Mouse (Mus musculus) neural tube, embryonic 15.5 days (tissue): ENCODE results near the gene Hectd4. TPM values are rescaled to one million over a fixed set of nuclear protein-coding genes. Genes with fewer than 3 reads are reported as not detected.

Experiments used
- ATAC-seq: fragments of 200-750 bp; cut with Nextera tagmentation; 2 replicates; pipeline ENCODE4 v1.8.0; 2017; ENCODE audit warnings: mild to moderate bottlenecking, moderate TSS enrichment, moderate library complexity; ENCODE audit not compliant: low FRiP score
- H3K27ac ChIP-seq: fragments of 300-500 bp; sonication (generic); replicated peaks from 2 replicates; pipeline ENCODE4 v1.5.1; 2015; ENCODE audit warnings: mild to moderate bottlenecking, inconsistent platforms
- H3K27me3 ChIP-seq: fragments of 300-500 bp; sonication (generic); replicated peaks from 2 replicates; pipeline ENCODE4 v1.6.1; 2015; ENCODE audit warnings: inconsistent platforms
- H3K36me3 ChIP-seq: fragments of 300-500 bp; sonication (generic); 2 replicates; pipeline ENCODE4 v1.6.1; 2015; ENCODE audit warnings: inconsistent platforms
- H3K4me1 ChIP-seq: fragments of 300-500 bp; sonication (generic); 2 replicates; pipeline ENCODE4 v1.6.1; 2015; ENCODE audit warnings: inconsistent platforms
- H3K4me2 ChIP-seq: fragments of 300-500 bp; sonication (generic); 2 replicates; pipeline ENCODE4 v1.6.1; 2015; ENCODE audit warnings: inconsistent platforms, mild to moderate bottlenecking, moderate library complexity
- H3K4me3 ChIP-seq: fragments of 300-500 bp; sonication (generic); replicated peaks from 2 replicates; pipeline ENCODE4 v1.5.1; 2015; ENCODE audit warnings: mild to moderate bottlenecking, inconsistent platforms
- H3K9ac ChIP-seq: fragments of 300-500 bp; sonication (generic); replicated peaks from 2 replicates; pipeline ENCODE4 v1.6.1; 2015; ENCODE audit warnings: mild to moderate bottlenecking, inconsistent platforms
- H3K9me3 ChIP-seq: fragments of 300-500 bp; sonication (generic); replicated peaks from 2 replicates; pipeline ENCODE4 v1.6.1; 2016; ENCODE audit warnings: inconsistent platforms
- WGBS: fragments of 180-500 bp; shearing (Covaris S2); methylation state at CpG from one replicate; pipeline ENCODE4 v1.1.7; 2015; ENCODE audit warnings: mixed read lengths; 5-methylcytosine and 5-hydroxymethylcytosine counted together
- polyA plus RNA-seq: library from polyadenylated mRNA; unstranded; fragments of >200 nt; fragmentation: Nextera tagmentation; extraction: Ambion mirVana; gene quantifications from 2 replicates; pipeline ENCODE4 v1.2.1, GENCODE M21; 2015

Gene Hectd4
- polyA plus RNA-seq, 1 experiment from 2014 or later = 18.0 TPM

GRCm38 (mm10) chr5:121336009-121336408, 116.0 kb downstream of the Hectd4 start:
- peaks cover 97% of the 10 kb centered on the region for H3K36me3 ChIP-seq
- no peak overlapping the region for H3K27ac ChIP-seq
- H3K9ac ChIP-seq = no peak overlapping the region
- ATAC-seq = no peak
- no peaks in the 10 kb centered on the region for H3K9me3 ChIP-seq
- H3K4me2 ChIP-seq = no peak overlapping the region
- H3K4me1 ChIP-seq = no peaks in the 10 kb centered on the region
- WGBS = 78% methylated on average over 3 of the region's 3 CpGs
- H3K4me3 ChIP-seq = no peak overlapping the region
- H3K27me3 ChIP-seq = no peaks in the 10 kb centered on the region

- Histone ChIP-seq H3K4me1 (no peaks in the 10 kb centered on the region), H3K4me2 (no peak overlapping the region), H3K27me3 (no peaks in the 10 kb centered on the region), H3K9ac (no peak overlapping the region), H3K27ac (no peak overlapping the region), H3K4me3 (no peak overlapping the region), H3K9me3 (no peaks in the 10 kb centered on the region), H3K36me3 (peaks cover 97% of the 10 kb centered on the region)
- 95% methylated on average over 6 of the region's 6 CpGs for whole genome bisulfite sequencing
- no peak for ATAC-seq
Measured at GRCm38 (mm10) chr5:121336776-121337175, 116.8 kb downstream of the Hectd4 start.

GRCm38 (mm10) chr5:121339507-121340230, 119.7 kb downstream of the Hectd4 start:
- WGBS = 94% methylated on average over 7 of the region's 7 CpGs
- no peak overlapping the region for H3K4me2 ChIP-seq
- no peak overlapping the region for H3K27ac ChIP-seq
- H3K4me3 ChIP-seq = no peak overlapping the region
- H3K4me1 ChIP-seq = no peaks in the 10 kb centered on the region
- peaks cover 97% of the 10 kb centered on the region for H3K36me3 ChIP-seq
- ATAC-seq = no peak
- H3K9me3 ChIP-seq = no peaks in the 10 kb centered on the region
- H3K27me3 ChIP-seq = no peaks in the 10 kb centered on the region
- H3K9ac ChIP-seq = no peak overlapping the region

GRCm38 (mm10) chr5:121340965-121341473, 121.0 kb downstream of the Hectd4 start:
- Histone ChIP-seq H3K4me1 (no peaks in the 10 kb centered on the region), H3K9ac (no peak overlapping the region), H3K27ac (no peak overlapping the region), H3K27me3 (no peaks in the 10 kb centered on the region), H3K4me2 (no peak overlapping the region), H3K9me3 (no peaks in the 10 kb centered on the region), H3K4me3 (no peak overlapping the region), H3K36me3 (peaks cover 96% of the 10 kb centered on the region)
- no peak for ATAC-seq
- WGBS = 64% methylated on average over 7 of the region's 7 CpGs

GRCm38 (mm10) chr5:121342490-121342889, 122.5 kb downstream of the Hectd4 start:
- no peaks in the 10 kb centered on the region for H3K4me1 ChIP-seq
- no peak overlapping the region for H3K27ac ChIP-seq
- H3K4me3 ChIP-seq = no peak overlapping the region
- ATAC-seq = no peak
- 94% methylated on average over 11 of the region's 11 CpGs for WGBS
- peaks cover 95% of the 10 kb centered on the region for H3K36me3 ChIP-seq
- H3K27me3 ChIP-seq = no peaks in the 10 kb centered on the region
- H3K9me3 ChIP-seq = no peaks in the 10 kb centered on the region
- no peak overlapping the region for H3K9ac ChIP-seq
- H3K4me2 ChIP-seq = no peak overlapping the region

- H3K27ac ChIP-seq = no peak overlapping the region
- no peak for ATAC-seq
- no peak overlapping the region for H3K9ac ChIP-seq
- no peak overlapping the region for H3K4me3 ChIP-seq
- no peak overlapping the region for H3K4me2 ChIP-seq
- no peaks in the 10 kb centered on the region for H3K27me3 ChIP-seq
- no peaks in the 10 kb centered on the region for H3K4me1 ChIP-seq
- WGBS = 97% methylated on average over 8 of the region's 8 CpGs
- no peaks in the 10 kb centered on the region for H3K9me3 ChIP-seq
- peaks cover 97% of the 10 kb centered on the region for H3K36me3 ChIP-seq
Measured at GRCm38 (mm10) chr5:121343997-121344396, 124.0 kb downstream of the Hectd4 start.

- Histone ChIP-seq H3K4me3 (no peak overlapping the region), H3K9ac (no peak overlapping the region), H3K4me2 (no peak overlapping the region), H3K36me3 (peaks cover 97% of the 10 kb centered on the region), H3K27me3 (no peaks in the 10 kb centered on the region), H3K9me3 (no peaks in the 10 kb centered on the region), H3K4me1 (no peaks in the 10 kb centered on the region), H3K27ac (no peak overlapping the region)
- WGBS = 85% methylated on average over 9 of the region's 9 CpGs
- ATAC-seq = no peak
Measured at GRCm38 (mm10) chr5:121359229-121359628, 139.2 kb downstream of the Hectd4 start.

GRCm38 (mm10) chr5:121361696-121362095, 141.7 kb downstream of the Hectd4 start:
- H3K9me3 ChIP-seq = no peaks in the 10 kb centered on the region
- H3K4me1 ChIP-seq = no peaks in the 10 kb centered on the region
- 91% methylated on average over 5 of the region's 5 CpGs for WGBS
- H3K4me2 ChIP-seq = no peak overlapping the region
- peaks cover 98% of the 10 kb centered on the region for H3K36me3 ChIP-seq
- H3K4me3 ChIP-seq = no peak overlapping the region
- H3K27me3 ChIP-seq = no peaks in the 10 kb centered on the region
- H3K27ac ChIP-seq = no peak overlapping the region
- no peak for ATAC-seq
- no peak overlapping the region for H3K9ac ChIP-seq

- Histone ChIP-seq H3K4me3 (no peak overlapping the region), H3K9ac (no peak overlapping the region), H3K27ac (no peak overlapping the region), H3K4me1 (no peaks in the 10 kb centered on the region), H3K27me3 (no peaks in the 10 kb centered on the region), H3K9me3 (no peaks in the 10 kb centered on the region), H3K4me2 (no peak overlapping the region), H3K36me3 (peaks cover 96% of the 10 kb centered on the region)
- WGBS = 90% methylated on average over 7 of the region's 7 CpGs
- no peak for ATAC-seq
Measured at GRCm38 (mm10) chr5:121363441-121363840, 143.4 kb downstream of the Hectd4 start.

- H3K36me3 ChIP-seq = peaks cover 84% of the 10 kb centered on the region
- no peaks in the 10 kb centered on the region for H3K4me1 ChIP-seq
- H3K4me2 ChIP-seq = no peak overlapping the region
- H3K9me3 ChIP-seq = no peaks in the 10 kb centered on the region
- no peak for ATAC-seq
- WGBS = 78% methylated on average over 16 of the region's 16 CpGs
- no peak overlapping the region; the same call in 1 of the 2 replicates for H3K27ac ChIP-seq
- H3K4me3 ChIP-seq = no peak overlapping the region
- no peak overlapping the region for H3K9ac ChIP-seq
- no peaks in the 10 kb centered on the region for H3K27me3 ChIP-seq
Measured at GRCm38 (mm10) chr5:121366449-121367225, 146.6 kb downstream of the Hectd4 start.

- H3K27ac ChIP-seq = no peak overlapping the region
- H3K36me3 ChIP-seq = peaks cover 84% of the 10 kb centered on the region
- H3K4me1 ChIP-seq = no peaks in the 10 kb centered on the region
- no peaks in the 10 kb centered on the region for H3K27me3 ChIP-seq
- H3K9me3 ChIP-seq = no peaks in the 10 kb centered on the region
- no peak overlapping the region for H3K9ac ChIP-seq
- no peak for ATAC-seq
- H3K4me3 ChIP-seq = no peak overlapping the region
- H3K4me2 ChIP-seq = no peak overlapping the region
- WGBS = 86% methylated on average over 4 of the region's 4 CpGs
Measured at GRCm38 (mm10) chr5:121367255-121367654, 147.2 kb downstream of the Hectd4 start.

- no peak overlapping the region for H3K27ac ChIP-seq
- no peaks in the 10 kb centered on the region for H3K9me3 ChIP-seq
- H3K4me2 ChIP-seq = no peak overlapping the region
- no peak overlapping the region for H3K9ac ChIP-seq
- ATAC-seq = no peak
- no peaks in the 10 kb centered on the region for H3K4me1 ChIP-seq
- H3K36me3 ChIP-seq = peaks cover 81% of the 10 kb centered on the region
- H3K27me3 ChIP-seq = no peaks in the 10 kb centered on the region
- WGBS = 88% methylated on average over 6 of the region's 6 CpGs
- H3K4me3 ChIP-seq = no peak overlapping the region
Measured at GRCm38 (mm10) chr5:121371712-121372111, 151.7 kb downstream of the Hectd4 start.
